Comparison of ENCODE assay signal across 8 mouse cellular contexts in the genomic region with DNA sequence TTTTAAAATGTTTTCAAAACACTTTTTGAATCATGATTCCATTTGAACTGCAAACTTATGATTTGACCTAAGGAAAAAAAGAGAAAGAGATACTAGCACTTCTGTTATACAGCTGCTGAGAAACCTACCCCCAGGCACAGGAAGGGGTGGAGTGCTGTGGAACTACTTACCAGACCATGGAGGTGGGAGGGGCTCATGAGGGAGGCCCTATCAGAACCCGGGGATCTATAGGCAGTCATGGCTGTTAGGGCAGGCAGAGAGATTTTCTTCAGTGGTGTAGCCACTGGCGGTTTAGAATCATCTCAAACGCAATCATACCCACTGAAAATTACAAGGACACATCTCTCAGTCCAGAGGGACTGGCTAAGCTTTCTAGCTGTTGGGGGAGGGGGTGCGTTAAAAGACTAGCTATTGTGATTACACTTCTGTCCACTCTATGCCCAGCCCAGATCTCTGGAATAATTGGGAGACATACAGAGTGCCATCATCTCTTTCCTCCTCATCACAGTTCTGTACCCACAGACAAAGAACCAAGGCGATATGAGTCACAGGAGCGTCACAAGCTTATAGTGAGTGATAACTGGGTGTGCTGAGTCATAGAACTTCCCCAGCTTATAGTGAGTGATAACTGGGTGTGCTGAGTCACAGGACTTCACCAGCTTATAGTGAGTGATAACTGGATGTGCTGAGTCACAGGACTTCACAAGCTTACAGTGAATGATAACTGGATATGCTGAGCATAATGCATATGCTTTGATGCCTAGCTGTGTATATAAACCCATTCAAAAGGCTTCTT.
DNase-seq lines count a peak whose midpoint lies in the region; ATAC-seq and TF ChIP-seq lines count a peak whose summit lies in the region.
"Had no signal": no experiment of that assay in that cellular context is flagged by ENCODE, and none has a peak within 500 bp of the region (broad histone marks: within the 10 kb centered on the region; RNA-seq: fewer than 3 reads in every experiment).

No protein-coding gene starts in this region.

- no peak for TF ChIP-seq CTCF in stomach, postnatal 0 days (IDR thresholded peaks at IDR 0.05; ENCODE audit: low read depth)

- H3K4me1 ChIP-seq in neural tube, embryonic 14.5 days (ENCODE audit: control insufficient read depth, insufficient read depth, low read length) = no peaks in the 10 kb centered on the region
- H3K4me1 ChIP-seq in intestine, embryonic 15.5 days (replicated peaks) = no peaks in the 10 kb centered on the region
- no peaks in the 10 kb centered on the region for H3K4me1 ChIP-seq in stomach, postnatal 0 days (replicated peaks; ENCODE audit: control insufficient read depth, insufficient read depth)
- H3K4me1 ChIP-seq: hindbrain, embryonic 15.5 days had no signal

- no peak overlapping the region for H3K4me2 ChIP-seq in neural tube, embryonic 14.5 days (ENCODE audit: low read depth, low read length)
- H3K4me2 ChIP-seq in intestine, embryonic 15.5 days (replicated peaks) = no peak overlapping the region
- H3K4me2 ChIP-seq in stomach, postnatal 0 days (replicated peaks; ENCODE audit: low read depth) = no peak overlapping the region
- H3K4me2 ChIP-seq: hindbrain, embryonic 15.5 days had no signal

- H3K36me3 ChIP-seq in neural tube, embryonic 14.5 days (ENCODE audit: control insufficient read depth, insufficient read depth, low read length) = no peaks in the 10 kb centered on the region
- H3K36me3 ChIP-seq in intestine, embryonic 15.5 days = no peaks in the 10 kb centered on the region
- no peaks in the 10 kb centered on the region for H3K36me3 ChIP-seq in stomach, postnatal 0 days (ENCODE audit: control insufficient read depth, insufficient read depth, low read length)
- H3K36me3 ChIP-seq: hindbrain, embryonic 15.5 days had no signal

- ATAC-seq in neural tube, embryonic 14.5 days (ENCODE audit: low read depth) = 0 out of 2 replicates have a peak, but pooled peaks have one; percentile 11
- peak; percentile 58; the same call in 1 of the 2 replicates for ATAC-seq in intestine, embryonic 15.5 days
- peak; percentile 83 for ATAC-seq in stomach, postnatal 0 days (ENCODE audit: low FRiP score, low TSS enrichment)

- 90% methylated on average over 6 of the region's 6 CpGs for WGBS in neural tube, embryonic 14.5 days
- 85% methylated on average over 6 of the region's 6 CpGs for WGBS in intestine, embryonic 15.5 days
- 80% methylated on average over 6 of the region's 6 CpGs for WGBS in stomach, postnatal 0 days

- H3K9me3 ChIP-seq in neural tube, embryonic 14.5 days (ENCODE audit: control insufficient read depth, low read length) = no peaks in the 10 kb centered on the region
- no peaks in the 10 kb centered on the region for H3K9me3 ChIP-seq in intestine, embryonic 15.5 days
- no peaks in the 10 kb centered on the region for H3K9me3 ChIP-seq in stomach, postnatal 0 days (ENCODE audit: control insufficient read depth, low read length)
- H3K9me3 ChIP-seq: hindbrain, embryonic 15.5 days had no signal

- no peak overlapping the region for H3K4me3 ChIP-seq in neural tube, embryonic 14.5 days (ENCODE audit: low read depth, low read length)
- H3K4me3 ChIP-seq in intestine, embryonic 15.5 days (replicated peaks) = no peak overlapping the region
- no peak overlapping the region for H3K4me3 ChIP-seq in stomach, postnatal 0 days (ENCODE audit: low read depth, low read length)
- H3K4me3 ChIP-seq: hindbrain, embryonic 15.5 days had no signal

- no peak overlapping the region for H3K9ac ChIP-seq in neural tube, embryonic 14.5 days (replicated peaks; ENCODE audit: low read depth, low read length)
- no peak overlapping the region for H3K9ac ChIP-seq in intestine, embryonic 15.5 days
- no peak overlapping the region for H3K9ac ChIP-seq in stomach, postnatal 0 days (ENCODE audit: low read length)
- H3K9ac ChIP-seq: hindbrain, embryonic 15.5 days had no signal

- H3K27ac ChIP-seq in neural tube, embryonic 14.5 days (ENCODE audit: low read depth, low read length) = no peak overlapping the region
- H3K27ac ChIP-seq in intestine, embryonic 15.5 days = no peak overlapping the region
- H3K27ac ChIP-seq in stomach, postnatal 0 days (replicated peaks) = no peak overlapping the region
- H3K27ac ChIP-seq: hindbrain, embryonic 15.5 days had no signal

- no peak for DNase-seq in neural tube, embryonic 10.5 days (ENCODE audit: extremely low spot score, low spot score)
- DNase-seq in adrenal gland, adult 8-10 months = peak; percentile 20
- no peak for DNase-seq in stomach, postnatal 0 days (ENCODE audit: low spot score)
- DNase-seq in lung, postnatal 14 days = no peak
- no peak for DNase-seq in heart, adult 11 months

- no peaks in the 10 kb centered on the region for H3K27me3 ChIP-seq in neural tube, embryonic 14.5 days (ENCODE audit: control insufficient read depth, insufficient read depth, low read length)
- H3K27me3 ChIP-seq in intestine, embryonic 15.5 days (replicated peaks) = no peaks in the 10 kb centered on the region
- H3K27me3 ChIP-seq in stomach, postnatal 0 days (ENCODE audit: control insufficient read depth, insufficient read depth, low read length) = no peaks in the 10 kb centered on the region
- H3K27me3 ChIP-seq: hindbrain, embryonic 15.5 days had no signal

- no peak for TF ChIP-seq EP300 in stomach, postnatal 0 days (optimal IDR thresholded peaks at IDR 0.05)

Comparison
In these comparisons a context has a peak if more than half of its experiments do, and no peak if none do; other contexts are left out.
1. ATAC-seq: peak in every context shown above with its lines; median percentile 83 in stomach, postnatal 0 days; 58 in intestine, embryonic 15.5 days; 11 in neural tube, embryonic 14.5 days.